Mouse (Mus musculus): ENCODE data around the gene Gen1. TPM values are rescaled to one million over a fixed set of nuclear protein-coding genes. Genes with fewer than 3 reads are reported as not detected.

Gene Gen1
- polyA plus RNA-seq, 1 experiment from 2014 or later, result 19.2 TPM

- no peak overlapping the region for H3K27ac ChIP-seq (ENCODE audit: low read depth, low read length)
- DNase-seq (ENCODE audit: low spot score) (no peak), ATAC-seq (replicated peaks; ENCODE audit: low FRiP score) (no peak)
- H3K4me2 ChIP-seq (ENCODE audit: low read depth, low read length, severe bottlenecking), result no peak overlapping the region
- no peaks in the 10 kb centered on the region for H3K4me1 ChIP-seq (replicated peaks; ENCODE audit: control insufficient read depth, insufficient read depth, low read length)
- H3K4me3 ChIP-seq (ENCODE audit: low read depth, low read length), result no peak overlapping the region
- no peaks in the 10 kb centered on the region for H3K27me3 ChIP-seq (ENCODE audit: control insufficient read depth, insufficient read depth, low read length)
- no peaks in the 10 kb centered on the region for H3K36me3 ChIP-seq (ENCODE audit: control insufficient read depth, insufficient read depth, low read length)
- H3K9me3 ChIP-seq (ENCODE audit: control insufficient read depth, low read length), result no peaks in the 10 kb centered on the region
- H3K9ac ChIP-seq (ENCODE audit: low read length), result no peak overlapping the region
- 64% methylated on average over 4 of the region's 4 CpGs for WGBS
Observed at GRCm38 (mm10) chr12:11206321-11206720, 59.3 kb downstream of the Gen1 start.

DNA sequence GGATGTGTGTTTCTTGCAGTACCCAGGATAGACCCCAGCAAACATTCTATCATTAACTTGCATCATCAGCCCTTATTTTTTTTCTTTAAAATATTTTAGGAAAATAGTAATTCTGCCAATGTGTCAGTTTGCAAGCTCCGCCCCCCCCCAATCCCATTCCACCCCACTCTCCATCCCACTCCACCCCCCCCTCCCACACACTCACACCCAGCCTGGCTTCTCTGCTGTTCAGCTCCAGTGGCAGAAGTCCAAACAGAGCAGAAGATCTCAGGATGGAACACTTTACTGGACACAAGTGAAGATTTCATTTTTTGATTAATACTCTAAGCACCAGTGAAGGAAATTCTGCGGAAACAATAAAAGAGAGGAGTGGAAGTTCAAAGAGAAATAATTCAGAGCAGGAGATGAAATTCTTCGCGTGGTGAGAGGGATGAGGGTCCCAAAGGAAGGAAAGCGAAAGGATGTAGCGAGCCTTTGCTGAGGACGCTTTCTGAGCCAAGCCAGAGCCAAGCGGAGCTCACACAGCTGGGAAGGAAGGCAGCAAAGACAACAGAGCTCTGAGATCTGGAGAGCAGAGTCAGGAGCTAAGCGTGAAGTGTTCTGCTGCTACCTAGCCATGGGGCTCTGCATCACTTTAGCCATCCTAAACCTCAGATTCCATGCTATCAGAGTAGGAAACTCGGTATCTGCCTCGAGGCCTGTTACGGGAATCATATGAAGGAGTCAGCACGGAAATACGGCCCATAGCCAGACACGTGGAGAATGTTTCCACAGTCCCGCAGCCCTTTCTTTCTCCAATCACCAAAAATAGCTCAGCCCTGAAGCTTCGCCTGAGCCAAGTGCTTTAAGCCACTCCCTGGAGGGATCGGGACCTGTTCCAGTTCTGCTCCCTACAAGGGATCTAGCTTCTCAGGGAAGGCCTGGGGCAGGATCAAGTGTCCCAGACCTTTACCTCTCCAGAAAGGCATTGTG is 61.6 kb downstream of the Gen1 start:
- Histone ChIP-seq H3K27me3 (ENCODE audit: control insufficient read depth, insufficient read depth, low read length) (no peaks in the 10 kb centered on the region), H3K4me3 (ENCODE audit: low read depth, low read length) (no peak overlapping the region), H3K4me2 (ENCODE audit: low read depth, low read length, severe bottlenecking) (no peak overlapping the region), H3K27ac (ENCODE audit: low read depth, low read length) (no peak overlapping the region), H3K9ac (ENCODE audit: low read length) (no peak overlapping the region), H3K36me3 (ENCODE audit: control insufficient read depth, insufficient read depth, low read length) (no peaks in the 10 kb centered on the region), H3K9me3 (ENCODE audit: control insufficient read depth, low read length) (no peaks in the 10 kb centered on the region), H3K4me1 (replicated peaks; ENCODE audit: control insufficient read depth, insufficient read depth, low read length) (no peaks in the 10 kb centered on the region)
- no peak for DNase-seq (ENCODE audit: low spot score)
- no peak for ATAC-seq (replicated peaks; ENCODE audit: low FRiP score)
- 82% methylated on average over 18 of the region's 18 CpGs for whole genome bisulfite sequencing

DNA sequence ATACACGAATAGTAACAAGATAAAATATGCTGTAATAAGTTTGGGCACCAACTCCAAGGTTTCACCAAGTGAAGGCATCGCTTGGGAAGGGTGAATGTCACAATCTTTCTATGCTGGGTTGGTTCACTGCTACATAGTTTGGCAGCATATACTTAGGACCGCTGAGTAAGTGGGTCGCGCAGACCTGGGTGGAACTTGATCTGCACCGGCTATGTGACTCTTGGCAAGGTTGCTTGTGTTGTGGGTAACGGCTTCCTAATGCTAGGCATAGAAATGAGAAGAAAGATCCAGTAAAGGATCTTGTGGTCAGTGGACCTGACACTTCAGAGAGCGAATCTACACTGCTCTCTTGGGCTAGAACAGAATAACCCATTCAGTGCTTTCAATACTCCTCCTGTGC is 63.1 kb downstream of the Gen1 start:
- Histone ChIP-seq H3K4me2 (ENCODE audit: low read depth, low read length, severe bottlenecking) (no peak overlapping the region), H3K27me3 (ENCODE audit: control insufficient read depth, insufficient read depth, low read length) (no peaks in the 10 kb centered on the region), H3K9me3 (ENCODE audit: control insufficient read depth, low read length) (no peaks in the 10 kb centered on the region), H3K27ac (ENCODE audit: low read depth, low read length) (no peak overlapping the region), H3K36me3 (ENCODE audit: control insufficient read depth, insufficient read depth, low read length) (no peaks in the 10 kb centered on the region), H3K4me1 (replicated peaks; ENCODE audit: control insufficient read depth, insufficient read depth, low read length) (peaks cover under 1% of the 10 kb centered on the region; the same call in 1 of the 2 replicates), H3K4me3 (ENCODE audit: low read depth, low read length) (no peak overlapping the region), H3K9ac (ENCODE audit: low read length) (no peak overlapping the region)
- no peak for DNase-seq (ENCODE audit: low spot score)
- ATAC-seq (replicated peaks; ENCODE audit: low FRiP score), result no peak
- WGBS, result 95% methylated on average over 8 of the region's 8 CpGs

DNA sequence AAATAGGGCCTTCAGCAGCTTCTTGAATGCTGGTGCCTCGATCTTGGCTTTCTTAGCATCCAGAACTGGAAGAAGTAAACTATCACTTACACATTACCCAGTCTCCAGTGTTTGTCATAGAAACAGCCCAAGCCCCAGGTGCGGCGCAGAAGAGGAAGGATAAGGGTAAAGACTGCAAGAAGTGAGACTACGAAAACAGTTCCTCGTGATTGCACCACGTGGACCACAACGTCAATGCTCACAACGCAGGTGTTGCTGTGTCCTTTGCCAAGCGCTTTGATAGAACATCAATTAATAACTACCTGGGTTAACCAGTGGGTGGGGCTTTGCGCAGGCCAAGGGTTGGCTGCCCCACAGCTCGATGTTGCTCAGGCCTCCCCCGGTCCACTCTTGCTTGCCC is 64.9 kb downstream of the Gen1 start:
- H3K27me3 ChIP-seq (ENCODE audit: control insufficient read depth, insufficient read depth, low read length), result no peaks in the 10 kb centered on the region

GRCm38 (mm10) chr12:11198551-11198950 is 67.0 kb downstream of the Gen1 start:
- Histone ChIP-seq H3K27me3 (ENCODE audit: control insufficient read depth, insufficient read depth, low read length) (no peaks in the 10 kb centered on the region), H3K9ac (ENCODE audit: low read length) (no peak overlapping the region), H3K4me1 (replicated peaks; ENCODE audit: control insufficient read depth, insufficient read depth, low read length) (peaks cover 2% of the 10 kb centered on the region; the same call in 1 of the 2 replicates), H3K4me3 (ENCODE audit: low read depth, low read length) (no peak overlapping the region), H3K4me2 (ENCODE audit: low read depth, low read length, severe bottlenecking) (no peak overlapping the region), H3K9me3 (ENCODE audit: control insufficient read depth, low read length) (no peaks in the 10 kb centered on the region), H3K36me3 (ENCODE audit: control insufficient read depth, insufficient read depth, low read length) (no peaks in the 10 kb centered on the region), H3K27ac (ENCODE audit: low read depth, low read length) (no peak overlapping the region)
- no peak for DNase-seq (ENCODE audit: low spot score)
- no peak for ATAC-seq (replicated peaks; ENCODE audit: low FRiP score)
- WGBS, result 24% methylated on average over 2 of the region's 2 CpGs

More for the DNA sequence above, 64.9 kb downstream of the Gen1 start:
- 92% methylated on average over 12 of the region's 12 CpGs for WGBS
- ATAC-seq (replicated peaks; ENCODE audit: low FRiP score) (no peak), DNase-seq (ENCODE audit: low spot score) (no peak)
- Histone ChIP-seq H3K9me3 (ENCODE audit: control insufficient read depth, low read length) (no peaks in the 10 kb centered on the region), H3K36me3 (ENCODE audit: control insufficient read depth, insufficient read depth, low read length) (no peaks in the 10 kb centered on the region), H3K4me1 (replicated peaks; ENCODE audit: control insufficient read depth, insufficient read depth, low read length) (peaks cover 2% of the 10 kb centered on the region; the same call in 1 of the 2 replicates), H3K4me2 (ENCODE audit: low read depth, low read length, severe bottlenecking) (no peak overlapping the region), H3K4me3 (ENCODE audit: low read depth, low read length) (no peak overlapping the region), H3K9ac (ENCODE audit: low read length) (no peak overlapping the region), H3K27ac (ENCODE audit: low read depth, low read length) (no peak overlapping the region)

DNA sequence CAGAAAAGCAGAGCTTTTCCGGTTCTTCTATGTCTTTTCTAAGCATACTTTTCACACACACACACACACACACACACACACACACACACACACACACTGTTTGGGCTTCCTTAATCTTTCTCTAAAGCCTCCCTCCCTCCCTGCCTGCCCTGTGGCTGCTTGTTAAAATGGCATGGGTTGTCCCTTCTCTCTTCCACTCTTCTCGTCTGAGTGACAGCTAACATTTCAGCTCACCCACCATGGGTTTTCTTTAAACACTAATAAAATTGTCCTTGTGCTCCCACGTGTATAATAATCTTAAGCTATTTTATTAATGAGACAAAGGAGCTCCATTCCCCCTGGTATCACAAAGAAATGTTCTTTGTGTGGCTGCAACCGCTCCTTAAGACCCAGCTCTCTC is 67.6 kb downstream of the Gen1 start:
- WGBS, result 16% methylated on average over 4 of the region's 4 CpGs
- Histone ChIP-seq H3K4me2 (ENCODE audit: low read depth, low read length, severe bottlenecking) (no peak overlapping the region), H3K4me3 (ENCODE audit: low read depth, low read length) (no peak overlapping the region), H3K9ac (ENCODE audit: low read length) (no peak overlapping the region), H3K27me3 (ENCODE audit: control insufficient read depth, insufficient read depth, low read length) (no peaks in the 10 kb centered on the region), H3K4me1 (replicated peaks; ENCODE audit: control insufficient read depth, insufficient read depth, low read length) (peaks cover 2% of the 10 kb centered on the region; the same call in 1 of the 2 replicates), H3K36me3 (ENCODE audit: control insufficient read depth, insufficient read depth, low read length) (no peaks in the 10 kb centered on the region), H3K9me3 (ENCODE audit: control insufficient read depth, low read length) (no peaks in the 10 kb centered on the region), H3K27ac (ENCODE audit: low read depth, low read length) (no peak overlapping the region)
- DNase-seq (ENCODE audit: low spot score) (peak; percentile 59), ATAC-seq (replicated peaks; ENCODE audit: low FRiP score) (peak; percentile 72)

GRCm38 (mm10) chr12:11196830-11197229 is 68.8 kb downstream of the Gen1 start:
- no peaks in the 10 kb centered on the region for H3K36me3 ChIP-seq (ENCODE audit: control insufficient read depth, insufficient read depth, low read length)
- DNase-seq (ENCODE audit: low spot score) (no peak), ATAC-seq (replicated peaks; ENCODE audit: low FRiP score) (0 out of 2 replicates have a peak, but pooled peaks have one; percentile 25)
- no peaks in the 10 kb centered on the region for H3K27me3 ChIP-seq (ENCODE audit: control insufficient read depth, insufficient read depth, low read length)
- H3K9me3 ChIP-seq (ENCODE audit: control insufficient read depth, low read length), result no peaks in the 10 kb centered on the region
- H3K9ac ChIP-seq (ENCODE audit: low read length), result no peak overlapping the region
- H3K27ac ChIP-seq (ENCODE audit: low read depth, low read length), result no peak overlapping the region
- peak overlapping the region; percentile 3; the same call in 1 of the 2 replicates for H3K4me2 ChIP-seq (ENCODE audit: low read depth, low read length, severe bottlenecking)
- 38% methylated on average over 5 of the region's 5 CpGs for WGBS
- no peak overlapping the region for H3K4me3 ChIP-seq (ENCODE audit: low read depth, low read length)
- peaks cover 2% of the 10 kb centered on the region; the same call in 1 of the 2 replicates for H3K4me1 ChIP-seq (replicated peaks; ENCODE audit: control insufficient read depth, insufficient read depth, low read length)

- peak; percentile 90 for DNase-seq (ENCODE audit: low spot score)
- H3K4me1 ChIP-seq (replicated peaks; ENCODE audit: control insufficient read depth, insufficient read depth, low read length), result peaks cover 2% of the 10 kb centered on the region; the same call in 1 of the 2 replicates
- H3K9me3 ChIP-seq (ENCODE audit: control insufficient read depth, low read length), result no peaks in the 10 kb centered on the region
- H3K36me3 ChIP-seq (ENCODE audit: control insufficient read depth, insufficient read depth, low read length), result no peaks in the 10 kb centered on the region
- 10% methylated on average over 18 of the region's 19 CpGs for WGBS
- no peaks in the 10 kb centered on the region for H3K27me3 ChIP-seq (ENCODE audit: control insufficient read depth, insufficient read depth, low read length)
- ATAC-seq (replicated peaks; ENCODE audit: low FRiP score), result peak; percentile 69
- peak overlapping the region; percentile 3; the same call in 1 of the 2 replicates for H3K4me2 ChIP-seq (ENCODE audit: low read depth, low read length, severe bottlenecking)
- no peak overlapping the region for H3K4me3 ChIP-seq (ENCODE audit: low read depth, low read length)
- no peak overlapping the region for H3K27ac ChIP-seq (ENCODE audit: low read depth, low read length)
- H3K9ac ChIP-seq (ENCODE audit: low read length), result no peak overlapping the region
Observed at GRCm38 (mm10) chr12:11196142-11196597, 69.4 kb downstream of the Gen1 start.

Measured in forebrain, embryonic 11.5 days (tissue).